Mouse (Mus musculus) cortical plate, adult 2 months (tissue): ENCODE data around the gene Ttc28.

Experiments
- CTCF ChIP-seq: fragments of 200-500 bp; IDR thresholded peaks from 2 replicates; pipeline ENCODE4 v1.5.1; 2011; ENCODE audit warnings: mild to moderate bottlenecking, control low read depth, low read length; ENCODE audit not compliant: insufficient read depth; ENCODE audit errors: extremely low read depth
- POLR2A ChIP-seq: fragments of 200-500 bp; IDR thresholded peaks from 2 replicates; pipeline ENCODE4 v1.6.1; 2011; ENCODE audit warnings: mild to moderate bottlenecking, low read length, control low read depth; ENCODE audit not compliant: insufficient read depth; ENCODE audit errors: extremely low read depth

DNA sequence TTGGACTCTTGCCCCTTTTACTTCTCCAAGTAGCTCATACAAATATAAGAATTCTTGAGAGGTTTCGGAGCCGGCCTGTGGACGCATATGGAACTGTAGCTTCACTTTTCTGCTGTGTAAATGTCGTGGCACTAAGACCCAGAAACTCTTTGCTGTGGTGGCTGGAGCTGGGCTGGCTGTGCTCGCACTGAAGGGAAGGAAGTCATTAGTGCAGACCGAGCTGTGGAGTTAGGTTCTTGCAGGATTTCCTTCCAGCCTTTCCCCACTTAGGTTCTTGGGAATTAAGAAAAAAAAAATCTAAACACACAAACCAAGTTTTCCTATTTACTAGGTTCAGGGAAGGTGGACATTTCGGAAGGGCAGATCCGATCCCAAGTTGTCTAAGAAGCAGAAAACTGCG, 98.9 kb downstream of the Ttc28 start:
- TF ChIP-seq CTCF = peak; percentile 22; the same call in 1 of the 2 replicates
- TF ChIP-seq POLR2A = peak; percentile 91
